Mouse (Mus musculus) CH12.LX (cell line): Measurements from ENCODE around the gene Prkaa2.

Source experiments
- CTCF ChIP-seq, 2 experiments: IDR thresholded peaks in 1 of 2; conservative IDR thresholded peaks in 1 of 2; 2 replicates each; pipeline ENCODE4 v1.5.1; 2011 to 2012; ENCODE audit warnings: low read depth in 2 of 2, low read length in 2 of 2, improper control_type of control experiment in 1 of 2, inconsistent platforms in 1 of 2, mild to moderate bottlenecking in 1 of 2, moderate library complexity in 1 of 2
- EP300 ChIP-seq: IDR thresholded peaks from 2 replicates; pipeline ENCODE4 v1.6.1; 2011; ENCODE audit warnings: low read length, improper control_type of control experiment
- HCFC1 ChIP-seq: IDR thresholded peaks from 2 replicates; pipeline ENCODE4 v1.6.1; 2012; ENCODE audit warnings: low read depth, mild to moderate bottlenecking, inconsistent platforms, low read length, improper control_type of control experiment
- MAFK ChIP-seq: IDR thresholded peaks from 2 replicates; pipeline ENCODE4 v1.6.1; 2011; ENCODE audit warnings: low read length, improper control_type of control experiment; ENCODE audit not compliant: insufficient replicate concordance
- MXI1 ChIP-seq: IDR thresholded peaks from 2 replicates; pipeline ENCODE4 v1.6.1; 2011; ENCODE audit warnings: mild to moderate bottlenecking, low read depth, low read length, improper control_type of control experiment
- NELFE ChIP-seq: IDR thresholded peaks from 2 replicates; pipeline ENCODE4 v1.6.1; 2011; ENCODE audit warnings: low read depth, low read length, improper control_type of control experiment
- POLR2A ChIP-seq: IDR thresholded peaks from 2 replicates; pipeline ENCODE4 v1.6.1; 2011; ENCODE audit warnings: low read depth, mild to moderate bottlenecking, improper control_type of control experiment, low read length
- POLR2AphosphoS2 ChIP-seq: IDR thresholded peaks from 2 replicates; pipeline ENCODE4 v1.6.1; 2011; ENCODE audit warnings: low read depth, low read length, improper control_type of control experiment
- RAD21 ChIP-seq: IDR thresholded peaks from 2 replicates; pipeline ENCODE4 v1.6.1; 2011; ENCODE audit warnings: low read depth, mild to moderate bottlenecking, low read length, improper control_type of control experiment, moderate library complexity
- RCOR1 ChIP-seq: conservative IDR thresholded peaks from 2 replicates; pipeline ENCODE4 v1.6.1; 2012; ENCODE audit warnings: low read depth, mild to moderate bottlenecking, inconsistent platforms, low read length, improper control_type of control experiment
- SIN3A ChIP-seq: IDR thresholded peaks from 2 replicates; pipeline ENCODE4 v1.6.1; 2012; ENCODE audit warnings: low read length, improper control_type of control experiment, inconsistent platforms
- USF2 ChIP-seq: conservative IDR thresholded peaks from 2 replicates; pipeline ENCODE4 v1.6.1; 2011; ENCODE audit warnings: low read depth, low read length, improper control_type of control experiment

- TF ChIP-seq CTCF (conservative IDR thresholded peaks at IDR 0.05 in 1 of 2, IDR thresholded peaks at IDR 0.05 in 1 of 2; ENCODE audit: low read depth in 2 of 2, low read length in 2 of 2), result no peak
- no peak for TF ChIP-seq POLR2A
- TF ChIP-seq USF2, result no peak
- no peak for TF ChIP-seq MXI1
- TF ChIP-seq NELFE, result no peak
- TF ChIP-seq RAD21, result no peak
- TF ChIP-seq RCOR1, result no peak
- no peak for TF ChIP-seq SIN3A
- TF ChIP-seq POLR2AphosphoS2, result no peak
- TF ChIP-seq EP300, result no peak
- TF ChIP-seq MAFK, result no peak
- no peak for TF ChIP-seq HCFC1
Observed at GRCm38 (mm10) chr4:105131756-105132314, 22.1 kb upstream of the Prkaa2 start.
